Mouse (Mus musculus) heart, adult 8-10 months (tissue): ENCODE data around the gene Plekho1. TPM values are rescaled to one million over a fixed set of nuclear protein-coding genes. Genes with fewer than 3 reads are reported as not detected.
"Not testable (repeated sequence)": the region's sequence is repeated elsewhere in the genome, so short reads cannot be mapped to it uniquely, and the experiment has no call there.

Source experiments
- DNase-seq: peaks from one replicate; pipeline ENCODE4 v3.0.0; 2022; ENCODE audit warnings: low spot score
- total RNA-seq, 4 experiments: library from RNA; stranded (reverse); gene quantifications; 2 replicates each; pipeline ENCODE4 v1.2.4; 2022

The Plekho1 gene
- total RNA-seq, 4 experiments from 2014 or later = 55.7 to 68.3 (median 61.1) TPM

DNA sequence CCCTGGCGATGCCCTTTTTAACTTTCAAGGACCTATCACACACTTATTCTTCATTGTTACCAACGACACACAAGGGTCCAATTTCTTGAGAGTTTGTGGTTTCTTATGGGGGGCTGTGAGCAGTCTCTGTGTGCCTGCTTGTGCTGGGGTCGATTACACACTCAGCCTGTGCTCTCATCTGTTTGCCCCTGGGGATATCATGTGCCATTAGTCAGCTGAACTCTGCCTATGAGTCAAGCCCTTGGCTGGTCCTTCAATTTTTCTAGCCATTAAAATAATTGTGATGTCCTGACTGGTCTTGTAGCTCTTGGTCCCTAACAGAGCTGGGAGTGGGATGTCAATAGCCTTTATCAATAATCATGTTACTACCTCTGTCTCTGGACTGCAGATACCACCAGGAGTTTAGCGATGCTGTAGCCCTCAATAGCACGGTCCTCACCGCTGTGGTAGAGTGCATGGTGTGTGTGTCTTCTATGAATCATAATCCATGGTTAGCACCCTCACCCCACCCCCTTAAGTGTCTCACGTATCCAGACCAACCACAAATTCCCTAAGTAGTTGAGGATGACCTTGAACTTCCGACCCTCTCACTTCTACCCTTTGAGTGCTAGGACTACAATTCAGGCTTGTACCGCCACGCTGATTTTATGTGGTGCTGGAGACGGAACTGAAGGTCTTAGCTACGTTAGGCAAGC lies 15.4 kb downstream of the Plekho1 start:
- no peak for DNase-seq

DNA sequence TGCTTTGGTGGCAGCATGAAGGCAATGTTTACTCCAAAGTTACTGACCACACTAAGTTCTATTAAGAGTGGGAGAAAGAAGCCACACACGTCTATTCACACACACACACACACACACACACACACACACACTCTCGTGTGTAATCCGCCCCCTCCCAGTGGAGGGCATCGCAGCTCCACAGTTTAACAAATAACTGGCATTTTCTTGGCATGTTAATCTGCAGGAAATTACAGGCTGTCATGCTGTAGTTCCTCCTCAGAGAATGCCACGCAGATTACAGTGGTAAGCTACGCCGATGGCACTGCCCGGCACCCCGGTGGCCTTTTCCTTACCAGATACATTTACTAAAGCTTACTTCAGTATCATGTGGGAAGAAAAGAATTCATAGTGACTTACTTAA lies 17.5 kb downstream of the Plekho1 start:
- DNase-seq = no peak

DNA sequence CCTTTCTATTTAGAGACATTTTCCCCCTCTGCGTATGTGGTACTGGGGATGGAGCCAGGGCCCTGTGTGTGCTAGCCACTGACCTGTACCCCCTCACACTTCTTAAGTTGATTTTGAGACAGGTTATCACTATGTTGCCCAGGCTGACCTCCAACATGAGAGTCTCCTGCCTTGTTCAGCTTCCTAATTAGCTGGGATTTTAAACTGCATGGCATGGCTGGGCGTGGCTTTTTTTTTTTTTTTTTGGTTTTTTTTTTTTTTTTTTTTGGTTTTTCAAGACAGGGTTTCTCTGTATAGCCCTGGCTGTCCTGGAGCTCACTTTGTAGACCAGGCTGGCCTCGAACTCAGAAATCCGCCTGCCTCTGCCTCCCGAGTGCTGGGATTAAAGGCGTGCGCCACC lies 18.2 kb downstream of the Plekho1 start:
- not testable (repeated sequence) for DNase-seq

DNA sequence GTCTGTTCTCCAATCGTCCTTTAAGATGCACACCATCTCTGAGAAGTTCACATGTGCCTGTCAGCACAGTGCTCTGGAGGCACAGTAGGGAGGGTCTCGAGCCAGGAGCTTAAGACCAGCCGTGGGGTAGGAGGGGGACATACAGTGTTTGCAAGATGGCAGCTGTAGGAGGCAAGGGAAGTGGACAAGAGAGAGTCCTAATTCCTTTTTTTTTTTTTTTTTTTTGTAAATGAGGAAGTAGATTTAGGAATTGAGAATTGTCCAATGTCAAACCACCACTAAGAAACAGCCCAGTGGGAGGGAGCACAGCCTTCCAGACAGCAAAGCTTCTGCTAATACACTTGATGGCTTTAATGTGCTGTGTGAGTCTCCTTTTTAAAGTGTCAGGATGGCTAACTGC lies 18.7 kb downstream of the Plekho1 start:
- no peak for DNase-seq

DNA sequence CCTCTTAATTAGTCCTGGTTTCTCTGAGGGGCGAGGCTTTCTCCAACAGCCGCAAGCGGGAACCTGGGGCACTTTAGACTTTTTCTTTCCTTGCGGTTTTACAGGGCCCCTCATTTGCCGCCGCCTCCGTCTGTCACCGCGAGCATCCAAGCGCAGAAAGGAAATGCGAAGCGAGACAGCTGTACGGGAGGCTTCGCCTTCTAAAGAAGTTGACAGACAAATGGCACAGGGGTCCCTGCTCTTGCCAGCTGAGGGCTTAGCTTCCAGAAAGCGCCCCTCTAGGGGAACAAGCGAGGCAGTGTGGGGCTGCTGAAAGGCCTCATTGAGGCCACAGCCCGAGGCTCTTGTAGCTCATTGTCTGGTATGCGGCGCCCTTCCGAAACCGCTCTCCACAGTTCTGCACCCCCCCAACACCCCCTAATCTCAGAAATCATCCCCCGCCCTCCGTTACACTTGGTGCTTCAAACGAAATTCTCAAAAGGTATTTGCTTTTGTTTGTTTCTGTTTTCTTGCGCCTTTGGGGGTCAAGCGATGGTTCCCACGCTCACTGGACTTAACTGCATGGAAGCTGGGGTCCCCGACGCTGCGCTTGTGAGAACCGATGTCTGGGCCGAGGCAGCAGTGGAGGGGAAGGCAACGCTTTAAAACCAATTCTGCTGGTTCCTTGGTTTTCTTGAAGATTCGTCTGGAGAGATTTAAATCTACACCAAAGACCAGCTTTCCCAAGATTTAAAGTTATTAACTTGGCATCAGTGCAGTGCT lies 22.7 kb downstream of the Plekho1 start:
- DNase-seq = no peak

DNA sequence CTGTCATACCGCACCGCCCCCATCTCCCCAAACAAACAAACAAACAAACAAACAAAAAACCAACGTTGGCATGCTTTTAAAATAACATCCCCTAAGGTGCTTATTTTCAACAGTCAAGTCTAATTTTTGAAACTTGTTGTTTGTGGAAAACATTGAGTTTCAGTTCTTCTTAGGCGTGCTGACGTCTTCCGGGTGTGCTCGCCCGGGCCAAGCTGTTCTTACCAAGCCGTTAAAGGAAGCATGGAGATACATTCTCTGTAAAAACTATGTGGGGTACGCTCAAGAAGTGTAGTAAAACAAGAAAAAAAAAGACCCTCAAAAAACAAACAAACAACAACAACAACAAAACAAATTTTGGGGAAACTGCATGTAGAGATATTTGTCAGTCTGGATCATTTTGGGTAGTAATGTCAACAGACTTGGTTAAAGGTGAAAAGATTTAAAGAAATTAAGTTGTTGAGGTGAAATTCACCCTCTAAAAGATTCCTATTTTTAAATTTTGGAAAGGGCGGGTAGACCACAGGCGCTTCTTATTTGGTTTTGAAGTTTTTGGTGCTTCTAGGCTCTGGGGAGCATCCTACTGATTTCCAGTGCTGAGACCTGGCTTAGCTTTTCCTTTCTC lies 23.4 kb downstream of the Plekho1 start:
- no peak for DNase-seq

DNA sequence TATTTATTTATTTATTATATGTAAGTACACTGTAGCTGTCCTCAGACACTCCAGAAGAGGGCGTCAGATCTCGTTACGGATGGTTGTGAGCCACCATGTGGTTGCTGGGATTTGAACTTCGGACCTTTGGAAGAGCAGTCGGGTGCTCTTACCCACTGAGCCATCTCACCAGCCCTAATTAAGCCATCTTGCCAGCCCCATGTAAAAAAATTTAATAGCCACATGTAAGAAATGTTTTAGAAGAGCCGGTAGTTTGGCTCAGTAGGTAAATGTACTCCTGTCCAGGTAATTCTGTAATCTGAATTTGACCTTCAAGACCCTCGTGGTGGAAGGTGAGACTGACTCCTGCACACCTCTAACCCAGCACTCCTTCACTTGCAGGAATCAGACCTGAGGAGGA lies 25.1 kb downstream of the Plekho1 start:
- not testable (repeated sequence) for DNase-seq

DNA sequence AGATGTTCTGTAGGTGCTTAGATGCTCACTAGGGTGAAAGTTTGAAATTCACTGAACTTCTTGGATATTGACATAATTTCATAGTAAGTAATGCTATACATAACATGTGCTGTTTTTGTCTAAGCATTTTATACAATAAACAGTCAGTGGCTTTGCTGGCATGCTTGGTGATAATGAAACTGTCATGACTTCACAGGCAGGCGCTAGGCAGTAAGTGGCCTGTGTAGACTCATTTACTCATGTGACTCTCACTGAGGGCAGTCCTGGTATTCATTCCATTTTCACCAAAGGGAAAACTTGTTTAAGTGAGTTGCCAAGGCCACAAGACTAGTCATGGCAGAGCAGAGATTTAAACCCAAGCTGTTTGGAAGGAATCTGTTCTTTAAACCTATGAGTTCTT lies 26.5 kb downstream of the Plekho1 start:
- no peak for DNase-seq

DNA sequence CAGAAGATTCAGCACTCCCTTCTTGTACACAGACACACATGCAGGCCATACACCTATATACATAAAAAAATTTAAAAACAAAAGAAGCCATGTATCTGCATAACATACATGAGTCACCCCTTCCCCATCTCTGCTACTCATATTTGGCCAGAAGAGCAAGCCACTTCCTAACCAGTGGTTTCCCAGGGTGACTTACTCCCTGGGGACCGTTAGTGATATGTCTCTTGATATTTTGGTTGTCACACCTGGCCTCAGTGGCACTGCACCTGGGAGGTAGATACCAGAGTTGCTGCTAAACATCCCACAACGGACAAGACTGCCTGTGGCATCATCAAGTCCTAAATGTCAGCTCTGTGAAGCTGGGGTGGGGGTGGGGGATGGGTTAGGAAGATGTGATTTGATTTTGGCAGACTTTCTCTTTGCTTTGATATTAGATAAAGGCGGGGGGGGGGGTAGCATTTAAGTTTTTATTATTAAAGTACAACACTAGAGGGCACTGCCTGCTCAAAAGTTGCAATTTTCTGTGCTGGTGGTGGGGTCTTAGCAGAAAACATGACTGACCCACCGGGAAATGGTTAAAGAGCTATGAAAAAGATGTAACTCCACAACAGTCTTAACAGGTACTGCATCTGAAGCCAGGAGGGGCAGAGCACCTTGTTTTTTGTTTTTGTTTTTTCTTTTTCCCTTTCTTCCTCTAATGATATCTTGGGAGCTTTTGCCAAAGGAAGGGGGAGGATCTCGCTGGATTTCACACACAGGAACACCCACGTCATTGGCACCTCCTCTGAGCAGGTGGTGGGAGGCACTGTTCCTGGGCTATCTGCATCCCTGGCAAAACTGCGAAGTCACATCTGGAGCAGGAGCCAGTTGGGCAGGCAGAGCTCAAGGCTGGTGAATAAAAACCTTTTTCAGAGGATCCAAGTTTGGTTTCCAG lies 30.0 kb downstream of the Plekho1 start:
- no peak for DNase-seq

DNA sequence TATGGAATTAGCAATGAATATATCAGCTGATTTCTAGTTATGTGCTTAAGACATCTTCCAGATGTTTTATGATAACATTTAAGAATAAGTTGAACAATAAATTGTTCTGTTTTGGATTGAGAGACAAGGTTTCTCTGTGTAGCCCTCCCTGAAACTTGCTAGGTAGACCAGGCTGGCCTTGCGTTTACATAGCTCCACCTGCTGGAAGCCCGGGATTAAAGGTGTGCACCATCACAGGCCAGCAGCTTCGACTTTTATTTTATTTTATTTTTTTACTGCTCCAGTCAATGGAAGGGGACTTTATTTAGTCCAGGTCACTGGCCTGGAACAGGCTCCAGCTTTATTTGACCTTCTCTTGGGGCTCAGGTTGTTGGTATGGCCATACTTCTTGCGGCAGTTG lies 32.1 kb downstream of the Plekho1 start:
- DNase-seq = no peak

DNA sequence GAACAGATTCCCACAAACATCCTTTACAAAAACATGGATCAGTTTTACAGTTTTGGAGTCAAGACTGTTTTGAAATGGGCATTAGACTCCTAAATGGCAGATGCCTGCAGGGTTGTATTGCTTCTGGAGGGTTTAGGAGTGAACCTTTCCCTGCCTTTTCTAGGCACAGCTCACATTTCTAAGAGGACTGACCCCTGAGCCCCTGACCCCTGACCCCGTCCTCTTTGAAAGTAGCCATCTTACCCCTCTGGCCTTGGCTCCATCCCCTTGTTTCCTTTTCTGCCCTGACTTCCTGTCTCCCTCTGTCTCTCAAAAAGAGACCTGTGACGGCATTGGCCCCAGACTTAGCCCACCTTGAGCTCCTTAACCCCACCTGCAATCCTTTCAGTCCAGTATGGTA lies 32.6 kb downstream of the Plekho1 start:
- no peak for DNase-seq

DNA sequence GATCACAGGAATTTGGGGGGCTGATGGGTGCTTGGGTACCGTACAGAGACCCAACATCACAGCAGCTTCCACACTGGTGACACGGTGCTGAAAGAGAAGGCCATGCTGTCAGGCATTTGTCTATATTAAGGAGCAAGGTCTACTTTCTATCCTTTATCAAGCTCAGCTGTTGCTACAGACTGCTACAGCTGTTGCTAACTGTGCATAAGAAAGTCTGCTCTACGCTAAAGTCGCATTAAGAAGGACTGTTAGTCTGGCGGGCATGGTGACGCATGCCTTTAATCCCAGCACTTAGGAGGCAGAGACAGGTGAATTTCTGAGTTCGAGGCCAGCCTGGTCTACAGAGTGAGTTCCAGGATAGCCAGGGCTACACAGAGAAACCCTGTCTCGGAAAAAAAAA lies 33.6 kb downstream of the Plekho1 start:
- not testable (repeated sequence) for DNase-seq

DNA sequence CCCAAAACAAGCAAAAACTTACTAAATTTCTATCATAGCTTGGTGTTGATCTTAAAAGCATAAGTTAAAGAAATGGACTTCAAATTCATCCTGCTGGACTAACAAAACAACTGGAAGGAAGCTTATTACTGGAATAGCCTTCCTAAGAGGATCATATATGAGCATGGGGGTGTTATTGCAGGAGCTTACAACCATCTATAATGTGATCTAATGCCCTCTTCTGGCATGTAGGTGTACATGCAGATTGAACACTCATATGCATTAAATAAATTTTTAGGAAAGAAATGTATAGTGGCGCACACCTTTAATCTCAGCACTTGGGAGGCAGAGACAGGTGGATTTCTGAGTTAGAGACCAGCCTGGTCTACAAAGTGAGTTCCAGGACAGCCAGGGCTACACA lies 36.0 kb downstream of the Plekho1 start:
- no peak for DNase-seq

DNA sequence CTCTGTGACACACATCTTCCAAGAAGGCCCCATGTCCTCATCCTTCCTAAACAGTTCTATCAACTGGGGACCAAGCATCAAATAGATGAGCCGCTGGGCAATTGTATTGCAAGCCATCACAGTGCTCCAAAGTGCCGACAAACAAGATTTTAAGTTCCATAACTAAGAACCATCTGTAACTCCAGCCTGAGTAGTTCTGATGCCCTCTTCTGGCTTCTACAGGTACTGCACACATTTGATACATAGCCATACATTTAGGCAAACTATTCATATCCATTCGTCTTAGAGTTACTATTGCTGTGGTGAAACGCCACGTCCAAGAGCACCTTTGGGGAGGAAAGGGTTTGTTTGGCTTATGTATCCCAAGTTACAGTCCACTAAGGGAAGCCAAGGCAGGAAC lies 36.7 kb downstream of the Plekho1 start:
- no peak for DNase-seq

DNA sequence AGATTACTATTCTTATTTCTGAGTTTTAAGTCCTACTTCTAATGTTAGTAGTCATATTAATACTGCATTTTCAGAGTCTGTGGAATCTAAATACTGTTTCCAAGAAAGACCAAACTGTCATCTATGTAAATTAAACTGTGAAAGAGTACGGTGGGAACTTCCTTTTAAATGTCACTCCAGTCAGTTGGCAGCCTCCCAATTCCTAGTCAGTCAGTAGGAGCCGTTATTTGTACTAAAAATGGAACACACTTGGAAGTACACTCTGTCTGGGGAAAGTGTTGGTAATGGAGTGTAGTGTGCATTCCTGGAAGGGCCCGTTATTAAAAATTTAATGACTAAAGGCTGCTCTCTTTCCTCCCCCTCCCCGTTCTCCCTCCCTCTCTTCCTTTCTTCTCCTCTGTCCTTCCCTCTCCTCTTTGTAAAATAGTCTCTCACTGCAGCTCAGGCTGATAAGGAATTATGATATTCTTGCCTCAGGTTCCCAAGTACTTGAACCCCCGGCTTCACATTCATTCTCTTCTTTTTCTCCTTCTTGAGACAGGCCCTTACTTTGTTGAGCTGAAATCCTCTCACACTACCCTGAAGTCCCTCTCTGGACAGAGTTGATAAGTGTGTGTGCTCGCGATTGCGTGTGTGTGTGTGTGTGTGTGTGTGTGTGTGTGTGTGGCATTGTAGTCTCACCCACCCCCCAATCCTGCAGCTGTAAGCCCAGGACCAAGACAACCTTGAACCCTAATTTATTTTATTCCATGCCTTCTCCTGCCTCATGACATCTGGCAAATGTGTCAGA lies 38.2 kb downstream of the Plekho1 start:
- peak; percentile 78 for DNase-seq

DNA sequence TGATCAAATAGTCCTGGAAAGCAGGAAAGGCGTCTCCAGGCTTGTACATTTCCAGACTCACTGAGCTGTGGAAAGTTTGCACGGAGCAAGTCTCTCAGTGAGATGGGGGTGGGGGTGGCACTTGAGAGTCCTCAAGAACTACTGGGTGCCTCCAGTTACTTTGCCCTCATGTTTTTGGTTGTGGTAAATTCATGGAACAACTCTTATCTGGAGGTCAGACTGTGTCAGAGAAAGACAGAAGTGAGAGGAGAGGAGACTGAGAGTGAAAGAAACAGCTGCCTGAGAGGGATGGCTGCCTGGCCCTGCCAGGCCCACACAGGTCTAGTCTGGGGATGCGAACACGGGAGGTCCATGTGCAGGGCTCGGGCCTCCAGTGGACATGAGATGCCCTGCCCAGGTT lies 40.5 kb downstream of the Plekho1 start:
- DNase-seq = no peak

DNA sequence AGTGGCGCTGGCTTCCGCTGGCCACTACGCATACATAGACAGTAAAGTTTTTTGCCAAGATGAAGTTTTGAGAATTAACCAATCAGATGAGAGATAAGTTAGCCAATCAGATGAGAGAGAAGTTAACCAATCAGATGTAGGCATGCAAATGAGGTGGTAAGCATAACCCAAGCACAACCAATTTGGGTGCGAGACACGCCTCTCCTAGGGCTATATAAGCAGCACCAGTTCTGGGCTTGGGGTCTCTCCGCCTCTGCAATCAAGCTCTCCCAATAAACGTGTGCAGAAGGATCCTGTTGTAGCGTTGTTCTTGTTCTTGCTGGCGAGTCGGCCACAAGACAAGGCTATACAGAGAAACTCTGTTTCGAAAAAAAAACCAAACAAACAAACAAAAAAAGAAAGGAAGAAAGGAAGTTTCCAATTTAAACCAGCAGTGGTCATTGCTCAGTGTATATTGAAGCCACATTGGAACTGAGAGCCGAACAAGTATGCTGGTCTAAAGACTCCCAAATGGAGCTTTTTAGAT lies 41.1 kb downstream of the Plekho1 start:
- not testable (repeated sequence) for DNase-seq

DNA sequence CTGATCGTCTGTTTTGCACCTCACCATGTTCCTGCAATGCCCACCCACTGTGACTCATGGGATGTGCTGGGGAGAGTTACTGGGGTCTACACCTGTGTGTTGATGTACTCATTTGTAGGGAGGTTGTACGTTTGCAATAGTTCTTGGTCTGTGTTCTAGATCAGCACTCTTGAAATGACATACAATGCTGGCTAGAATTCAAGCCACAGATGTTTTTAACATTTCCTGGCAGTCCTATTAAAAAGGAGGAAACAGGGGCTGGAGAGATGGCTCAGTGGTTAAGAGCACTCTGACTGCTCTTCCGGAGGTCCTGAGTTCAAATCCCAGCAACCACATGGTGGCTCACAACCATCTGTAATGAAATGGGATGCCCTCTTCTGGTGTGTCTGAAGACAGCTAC lies 42.3 kb downstream of the Plekho1 start:
- DNase-seq = peak; percentile 69

DNA sequence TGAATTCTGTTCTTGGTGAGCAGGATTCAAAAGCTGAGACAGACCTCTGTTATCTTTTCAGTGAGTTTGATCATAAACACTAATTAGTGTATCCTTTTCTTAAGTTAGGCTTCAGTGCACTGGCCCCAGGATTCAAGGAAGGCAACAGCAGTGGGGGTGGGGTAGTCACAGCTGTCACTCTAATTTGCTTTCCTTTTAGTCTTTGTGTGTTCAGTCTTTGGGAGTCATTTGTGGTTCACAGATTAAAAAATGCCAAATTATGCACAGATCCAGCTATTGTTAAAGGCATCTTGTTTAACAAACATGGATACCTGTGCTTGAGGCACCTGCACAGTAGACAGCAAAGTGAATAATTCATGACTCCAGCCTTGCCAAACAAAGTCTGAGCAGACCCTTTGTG lies 42.8 kb downstream of the Plekho1 start:
- no peak for DNase-seq

DNA sequence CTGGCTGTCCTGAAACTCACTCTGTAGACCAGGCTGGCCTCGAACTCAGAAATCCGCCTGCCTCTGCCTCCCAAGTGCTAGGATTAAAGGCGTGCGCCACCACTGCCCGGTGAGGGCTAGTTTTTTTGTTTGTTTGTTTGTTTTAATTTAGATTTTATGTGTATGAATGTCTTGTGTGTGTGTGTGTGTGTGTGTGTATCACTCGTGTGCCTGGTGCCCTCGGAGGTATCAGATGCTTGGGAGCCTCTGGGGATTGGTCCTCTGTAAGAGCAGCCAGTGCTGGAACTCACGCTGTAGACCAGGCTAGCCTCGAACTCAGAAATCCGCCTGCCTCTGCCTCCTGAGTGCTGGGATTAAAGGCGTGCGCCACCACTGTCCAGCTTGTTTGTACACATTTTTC lies 44.2 kb downstream of the Plekho1 start:
- not testable (repeated sequence) for DNase-seq
